8 mouse cellular contexts compared by ENCODE assay signal in the genomic region with DNA sequence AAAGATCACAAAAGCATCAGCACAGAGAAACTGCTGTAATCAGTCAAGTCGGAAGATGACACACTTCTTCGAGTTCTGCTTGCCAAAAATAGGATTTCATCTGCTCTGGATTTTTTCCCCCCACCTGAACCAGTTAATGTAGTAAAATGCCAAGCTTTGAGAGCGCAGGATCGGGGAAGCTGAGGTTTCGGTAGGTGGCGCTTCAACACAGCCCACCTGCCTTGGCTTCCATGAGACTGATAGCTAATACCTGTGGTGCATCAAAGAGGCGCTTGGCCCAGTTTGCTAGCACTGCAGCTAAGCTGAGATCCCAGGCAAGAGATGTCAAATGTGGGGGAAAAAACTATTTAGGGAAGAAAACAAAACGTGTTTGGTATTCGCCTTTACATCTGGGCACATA.
A peak's percentile ranks its signal among the peaks of the same experiment; 100 is the strongest.
DNase-seq lines count a peak whose midpoint lies in the region; ATAC-seq lines count a peak whose summit lies in the region.
"Had no signal": no experiment of that assay in that cellular context is flagged by ENCODE, and none has a peak within 500 bp of the region (broad histone marks: within the 10 kb centered on the region; RNA-seq: fewer than 3 reads in every experiment).

No protein-coding gene starts in this region.

- peak; percentile 2 for DNase-seq in thymus, postnatal 14 days
- no peak for DNase-seq in thymus, postnatal 36 days
- DNase-seq in cerebellum, adult 9-10 months, result peak; percentile 77
- DNase-seq in frontal cortex, postnatal 10 days (ENCODE audit: low spot score in 2 of 2), result peak; percentile 19 to 50
- DNase-seq in left cerebral cortex, adult 18-20 months (ENCODE audit: low spot score in 2 of 2), result peak; percentile 56 to 62
- peak; percentile 83 for DNase-seq in midbrain, embryonic 14.5 days
- no peak for DNase-seq in spleen, postnatal 14 days (ENCODE audit: low spot score in 2 of 2)

- H3K9me3 ChIP-seq in midbrain, embryonic 14.5 days (ENCODE audit: control insufficient read depth, low read length), result no peaks in the 10 kb centered on the region
- H3K9me3 ChIP-seq: embryonic facial prominence, embryonic 15.5 days had no signal

- H3K4me1 ChIP-seq in midbrain, embryonic 14.5 days (ENCODE audit: control insufficient read depth, insufficient read depth, low read length), result no peaks in the 10 kb centered on the region

- H3K4me3 ChIP-seq in midbrain, embryonic 14.5 days (replicated peaks; ENCODE audit: low read depth, low read length), result no peak overlapping the region
- H3K4me3 ChIP-seq: embryonic facial prominence, embryonic 15.5 days had no signal

- ATAC-seq in midbrain, embryonic 14.5 days (ENCODE audit: low FRiP score, low TSS enrichment), result no peak

- peaks cover 3% of the 10 kb centered on the region; the same call in 1 of the 2 replicates for H3K27me3 ChIP-seq in midbrain, embryonic 14.5 days (ENCODE audit: control insufficient read depth, insufficient read depth, low read length)

- H3K27ac ChIP-seq in midbrain, embryonic 14.5 days (replicated peaks; ENCODE audit: low read depth, low read length), result no peak overlapping the region
- H3K27ac ChIP-seq: embryonic facial prominence, embryonic 15.5 days had no signal

- H3K36me3 ChIP-seq in midbrain, embryonic 14.5 days (ENCODE audit: control insufficient read depth, insufficient read depth, low read length), result no peaks in the 10 kb centered on the region
- H3K36me3 ChIP-seq: embryonic facial prominence, embryonic 15.5 days had no signal

- no peak overlapping the region for H3K9ac ChIP-seq in midbrain, embryonic 14.5 days (replicated peaks; ENCODE audit: low read length)
- H3K9ac ChIP-seq: embryonic facial prominence, embryonic 15.5 days had no signal

- no peak overlapping the region for H3K4me2 ChIP-seq in midbrain, embryonic 14.5 days (ENCODE audit: low read length)
- H3K4me2 ChIP-seq: embryonic facial prominence, embryonic 15.5 days had no signal

- 23% methylated on average over 9 of the region's 9 CpGs for WGBS in midbrain, embryonic 14.5 days

Comparison
In these comparisons a context has a peak if more than half of its experiments do, and no peak if none do; other contexts are left out.
1. DNase-seq: peak in thymus, postnatal 14 days (single experiment), cerebellum, adult 9-10 months (single experiment), frontal cortex, postnatal 10 days (2 of 2), left cerebral cortex, adult 18-20 months (2 of 2) and midbrain, embryonic 14.5 days (single experiment); none in thymus, postnatal 36 days (0 of 2) and spleen, postnatal 14 days (0 of 2).